ENCODE assay signal across 8 mouse cellular contexts in genomic region chr7:118115877-118116568, GRCm38 (mm10). TPM values are rescaled to one million over a fixed set of nuclear protein-coding genes. Genes with fewer than 3 reads are reported as not detected.
DNase-seq lines count a peak whose midpoint lies in the region; ATAC-seq and TF ChIP-seq lines count a peak whose summit lies in the region.

TSS of gene Rps15a (minus strand) at chr7:118116188.

- H3K79me2 ChIP-seq in heart, adult 2 months (replicated peaks; ENCODE audit: control insufficient read depth, insufficient read depth, low read length), result peaks cover 2% of the 10 kb centered on the region; the same call in 1 of the 2 replicates

- H3K4me3 ChIP-seq in embryonic facial prominence, embryonic 14.5 days (ENCODE audit: low read depth, low read length), result peak within 1 kb of the TSS; percentile 93
- H3K4me3 ChIP-seq in heart, adult 2 months, result peak within 1 kb of the TSS; percentile 79
- H3K4me3 ChIP-seq in limb, embryonic 13.5 days, result peak within 1 kb of the TSS; percentile 97
- peak within 1 kb of the TSS; percentile 87 for H3K4me3 ChIP-seq in midbrain, embryonic 16.5 days (ENCODE audit: low read depth, low read length)

- peak within 1 kb of the TSS; percentile 94 for H3K27ac ChIP-seq in embryonic facial prominence, embryonic 14.5 days (replicated peaks; ENCODE audit: low read depth, low read length)
- H3K27ac ChIP-seq in heart, adult 2 months, result peak within 1 kb of the TSS; percentile 79
- H3K27ac ChIP-seq in limb, embryonic 13.5 days, result peak within 1 kb of the TSS; percentile 93
- H3K27ac ChIP-seq in midbrain, embryonic 16.5 days (ENCODE audit: low read length), result peak within 1 kb of the TSS; percentile 83

- peak within 1 kb of the TSS; percentile 100 for H3K9ac ChIP-seq in embryonic facial prominence, embryonic 14.5 days (ENCODE audit: low read depth, low read length)
- peak within 1 kb of the TSS; percentile 87 for H3K9ac ChIP-seq in heart, adult 2 months (ENCODE audit: low read depth, low read length)
- peak within 1 kb of the TSS; percentile 100 for H3K9ac ChIP-seq in limb, embryonic 13.5 days
- peak within 1 kb of the TSS; percentile 96 for H3K9ac ChIP-seq in midbrain, embryonic 16.5 days (ENCODE audit: low read depth, low read length)

- peak; percentile 51 for TF ChIP-seq CTCF in heart, adult 2 months (IDR thresholded peaks at IDR 0.05)

- no peaks in the 10 kb centered on the region for H3K27me3 ChIP-seq in embryonic facial prominence, embryonic 14.5 days (replicated peaks; ENCODE audit: control insufficient read depth, insufficient read depth, low read length)
- H3K27me3 ChIP-seq in heart, adult 2 months (ENCODE audit: control insufficient read depth, insufficient read depth, low read length), result no peaks in the 10 kb centered on the region
- no peaks in the 10 kb centered on the region for H3K27me3 ChIP-seq in limb, embryonic 13.5 days
- no peaks in the 10 kb centered on the region for H3K27me3 ChIP-seq in midbrain, embryonic 16.5 days (ENCODE audit: control insufficient read depth, insufficient read depth, low read depth, low read length)

- no peaks in the 10 kb centered on the region for H3K9me3 ChIP-seq in embryonic facial prominence, embryonic 14.5 days (ENCODE audit: control insufficient read depth, low read length)
- H3K9me3 ChIP-seq in limb, embryonic 13.5 days, result no peaks in the 10 kb centered on the region
- H3K9me3 ChIP-seq in midbrain, embryonic 16.5 days (replicated peaks; ENCODE audit: control insufficient read depth, low read length, poor library complexity, severe bottlenecking), result no peaks in the 10 kb centered on the region

- peaks cover 72% of the 10 kb centered on the region for H3K36me3 ChIP-seq in embryonic facial prominence, embryonic 14.5 days (ENCODE audit: control insufficient read depth, insufficient read depth, low read length)
- peaks cover 37% of the 10 kb centered on the region for H3K36me3 ChIP-seq in heart, adult 2 months (ENCODE audit: control insufficient read depth, insufficient read depth, low read length)
- H3K36me3 ChIP-seq in limb, embryonic 13.5 days, result peaks cover 66% of the 10 kb centered on the region
- peaks cover 8% of the 10 kb centered on the region for H3K36me3 ChIP-seq in midbrain, embryonic 16.5 days (ENCODE audit: control insufficient read depth, insufficient read depth, low read length)

- peaks cover 29% of the 10 kb centered on the region for H3K4me1 ChIP-seq in embryonic facial prominence, embryonic 14.5 days (ENCODE audit: control insufficient read depth, insufficient read depth, low read length)
- H3K4me1 ChIP-seq in heart, adult 2 months (ENCODE audit: control insufficient read depth, insufficient read depth, low read length), result peaks cover 7% of the 10 kb centered on the region
- peaks cover 42% of the 10 kb centered on the region for H3K4me1 ChIP-seq in limb, embryonic 13.5 days
- H3K4me1 ChIP-seq in midbrain, embryonic 16.5 days (ENCODE audit: control insufficient read depth, insufficient read depth, low read length), result peaks cover 39% of the 10 kb centered on the region

- peak within 1 kb of the TSS; percentile 94 for H3K4me2 ChIP-seq in embryonic facial prominence, embryonic 14.5 days (ENCODE audit: low read depth, low read length)
- H3K4me2 ChIP-seq in limb, embryonic 13.5 days (replicated peaks), result peak within 1 kb of the TSS; percentile 97
- peak within 1 kb of the TSS; percentile 94 for H3K4me2 ChIP-seq in midbrain, embryonic 16.5 days (ENCODE audit: low read length)

- ATAC-seq in embryonic facial prominence, embryonic 14.5 days (ENCODE audit: low read depth), result peak; percentile 76
- ATAC-seq in limb, embryonic 13.5 days (ENCODE audit: low FRiP score, low read depth), result peak; percentile 88
- ATAC-seq in midbrain, embryonic 16.5 days, result peak; percentile 87

- TF ChIP-seq POLR2A in heart, adult 2 months (IDR thresholded peaks at IDR 0.05; ENCODE audit: insufficient read depth, low read depth, low read length), result peak; percentile 99

- peak; percentile 95 for DNase-seq in 3T3-L1 (ENCODE audit: low read depth, low spot score)
- DNase-seq in adrenal gland, postnatal 4 days (ENCODE audit: low spot score in 2 of 2), result peak; percentile 68 to 83
- peak; percentile 99 for DNase-seq in embryonic facial prominence, embryonic 14.5 days (ENCODE audit: low spot score)
- DNase-seq in heart, adult 2 months, result peak; percentile 95 to 97
- peak; percentile 94 to 96 for DNase-seq in kidney, adult 8-10 months
- peak; percentile 94 to 98 for DNase-seq in spleen, postnatal 10 days (ENCODE audit: low spot score in 2 of 2)

- intact Hi-C loops in heart, adult 2 months (cut with DNase I), result loop anchor here (1.0 to 10.0 kb wide), 3 partner anchors 13 to 599 kb away; partner anchors contain the start of genes Arl6ip1, Ccp110 and Coq7

- WGBS in embryonic facial prominence, embryonic 14.5 days, result 0% methylated on average over 40 of the region's 40 CpGs
- under 1% methylated on average over 40 of the region's 40 CpGs for WGBS in heart, adult 2 months
- WGBS in limb, embryonic 13.5 days, result under 1% methylated on average over 40 of the region's 40 CpGs
- under 1% methylated on average over 40 of the region's 40 CpGs for WGBS in midbrain, embryonic 16.5 days

- TF ChIP-seq EP300 in heart, adult 2 months (IDR thresholded peaks at IDR 0.05; ENCODE audit: insufficient read depth, low read depth, low read length), result peak; percentile 68; the same call in 1 of the 2 replicates

RNA-seq across cellular contexts. Expression of gene Rps15a, which starts in this region (rescaled TPM):
- total RNA-seq in adrenal gland, postnatal 4 days (2021), result 1,000 to 10,000 TPM; 1,201 to 1,267 TPM
- 887 and 1,013 TPM in 2 replicates for polyA plus RNA-seq in embryonic facial prominence, embryonic 14.5 days (2014; fragmentation: Nextera tagmentation; extraction: Ambion mirVana)
- 100 to 1,000 TPM; 517 to 581 TPM for total RNA-seq in heart, adult 2 months (2021)
- polyA plus RNA-seq in heart, adult 2 months (2012; rRNA removed), result 865 and 1,515 TPM in 2 replicates
- polyA plus RNA-seq in limb, embryonic 13.5 days (2015; fragmentation: Nextera tagmentation; extraction: Ambion mirVana), result 845 and 864 TPM in 2 replicates
- polyA plus RNA-seq in midbrain, embryonic 16.5 days (2015; fragmentation: Nextera tagmentation; extraction: Ambion mirVana), result 325 and 344 TPM in 2 replicates

Comparison
In these comparisons a context has a peak if more than half of its experiments do, and no peak if none do; other contexts are left out.
1. Peak in every context shown above with its lines: DNase-seq, ATAC-seq, H3K4me3 ChIP-seq and H3K27ac ChIP-seq.